Mouse (Mus musculus): ENCODE data around the gene Layn.

- TF ChIP-seq CTCF (IDR thresholded peaks at IDR 0.05; ENCODE audit: low read depth, low read length) (no peak), GATA2 (IDR thresholded peaks at IDR 0.05; ENCODE audit: borderline replicate concordance, low read depth, low read length) (no peak), GATA1 (IDR thresholded peaks at IDR 0.05; ENCODE audit: borderline replicate concordance, low read length) (no peak), POLR2AphosphoS5 (IDR thresholded peaks at IDR 0.05; ENCODE audit: insufficient replicate concordance, low read depth, low read length) (no peak)
Observed at GRCm38 (mm10) chr9:51007726-51008067, 69.2 kb downstream of the Layn start.
